In genomic region chr12:86895703-86896409, GRCm38 (mm10) we compare ENCODE assay signal across 8 mouse cellular contexts. TPM values are rescaled to one million over a fixed set of nuclear protein-coding genes. Genes with fewer than 3 reads are reported as not detected.
DNase-seq lines count a peak whose midpoint lies in the region; ATAC-seq and TF ChIP-seq lines count a peak whose summit lies in the region.

No protein-coding gene starts in this region.

- no peaks in the 10 kb centered on the region for H3K9me3 ChIP-seq in embryonic facial prominence, embryonic 14.5 days (ENCODE audit: control insufficient read depth, low read length)
- no peaks in the 10 kb centered on the region for H3K9me3 ChIP-seq in hindbrain, postnatal 0 days (ENCODE audit: low read length)
- no peaks in the 10 kb centered on the region for H3K9me3 ChIP-seq in midbrain, postnatal 0 days (ENCODE audit: low read length)

- H3K27ac ChIP-seq in layer of hippocampus, adult 2 months = peak overlapping the region; percentile 99
- peak overlapping the region; percentile 97 for H3K27ac ChIP-seq in embryonic facial prominence, embryonic 14.5 days (replicated peaks; ENCODE audit: low read depth, low read length)
- H3K27ac ChIP-seq in hindbrain, postnatal 0 days = peak overlapping the region; percentile 98
- H3K27ac ChIP-seq in midbrain, postnatal 0 days (ENCODE audit: low read depth, low read length) = peak overlapping the region; percentile 94

- 44% methylated on average over 4 of the region's 4 CpGs for WGBS in embryonic facial prominence, embryonic 14.5 days
- 34% methylated on average over 4 of the region's 4 CpGs for WGBS in hindbrain, postnatal 0 days
- 41% methylated on average over 3 of the region's 4 CpGs for WGBS in midbrain, postnatal 0 days

- no peak for DNase-seq in layer of hippocampus, adult 2 months (ENCODE audit: low spot score in 2 of 2)
- no peak for DNase-seq in layer of hippocampus, adult 18-20 months (ENCODE audit: low spot score in 2 of 2)
- no peak for DNase-seq in embryonic facial prominence, embryonic 14.5 days (ENCODE audit: low spot score)
- DNase-seq in hindbrain, postnatal 0 days (ENCODE audit: low spot score) = no peak
- no peak for DNase-seq in midbrain, postnatal 0 days (ENCODE audit: low spot score)
- DNase-seq in layer of hippocampus, adult 9-11 months = no peak
- DNase-seq in spleen, postnatal 4 days (ENCODE audit: low spot score in 2 of 2) = no peak
- DNase-seq in thymus, postnatal 14 days = no peak

- H3K9ac ChIP-seq in embryonic facial prominence, embryonic 14.5 days (ENCODE audit: low read depth, low read length) = peak overlapping the region; percentile 50; the same call in 1 of the 2 replicates
- H3K9ac ChIP-seq in hindbrain, postnatal 0 days (replicated peaks; ENCODE audit: low read length) = peak overlapping the region; percentile 51; the same call in 1 of the 2 replicates
- peak overlapping the region; percentile 48 for H3K9ac ChIP-seq in midbrain, postnatal 0 days (replicated peaks; ENCODE audit: low read length, poor library complexity, severe bottlenecking)

- no peak for TF ChIP-seq CTCF in layer of hippocampus, adult 2 months (conservative IDR thresholded peaks at IDR 0.05)
- TF ChIP-seq CTCF in hindbrain, postnatal 0 days (IDR thresholded peaks at IDR 0.05; ENCODE audit: low read depth) = no peak
- TF ChIP-seq CTCF in midbrain, postnatal 0 days (IDR thresholded peaks at IDR 0.05) = no peak

- no peaks in the 10 kb centered on the region for H3K36me3 ChIP-seq in embryonic facial prominence, embryonic 14.5 days (ENCODE audit: control insufficient read depth, insufficient read depth, low read length)
- no peaks in the 10 kb centered on the region for H3K36me3 ChIP-seq in hindbrain, postnatal 0 days (ENCODE audit: insufficient read depth, low read length)
- no peaks in the 10 kb centered on the region for H3K36me3 ChIP-seq in midbrain, postnatal 0 days (ENCODE audit: insufficient read depth, low read length)

- H3K27me3 ChIP-seq in embryonic facial prominence, embryonic 14.5 days (replicated peaks; ENCODE audit: control insufficient read depth, insufficient read depth, low read length) = no peaks in the 10 kb centered on the region
- H3K27me3 ChIP-seq in hindbrain, postnatal 0 days (ENCODE audit: insufficient read depth, low read length) = no peaks in the 10 kb centered on the region
- no peaks in the 10 kb centered on the region for H3K27me3 ChIP-seq in midbrain, postnatal 0 days (ENCODE audit: insufficient read depth, low read length)

- ATAC-seq in embryonic facial prominence, embryonic 14.5 days (ENCODE audit: low read depth) = no peak
- ATAC-seq in hindbrain, postnatal 0 days = no peak
- ATAC-seq in midbrain, postnatal 0 days (ENCODE audit: low FRiP score) = no peak

- H3K4me2 ChIP-seq in embryonic facial prominence, embryonic 14.5 days (ENCODE audit: low read depth, low read length) = peak overlapping the region; percentile 55
- H3K4me2 ChIP-seq in hindbrain, postnatal 0 days (ENCODE audit: low read depth, low read length) = peak overlapping the region; percentile 65
- peak overlapping the region; percentile 46 for H3K4me2 ChIP-seq in midbrain, postnatal 0 days (ENCODE audit: low read depth, low read length, poor library complexity, severe bottlenecking)

- H3K4me3 ChIP-seq in layer of hippocampus, adult 2 months = no peak overlapping the region
- H3K4me3 ChIP-seq in embryonic facial prominence, embryonic 14.5 days (ENCODE audit: low read depth, low read length) = peak overlapping the region; percentile 27; the same call in 1 of the 2 replicates
- H3K4me3 ChIP-seq in hindbrain, postnatal 0 days (ENCODE audit: low read length) = 0 out of 2 replicates have a peak overlapping the region, but pooled peaks have one; percentile 3
- H3K4me3 ChIP-seq in midbrain, postnatal 0 days (ENCODE audit: low read depth, low read length) = peak overlapping the region; percentile 24; the same call in 1 of the 2 replicates

- H3K4me1 ChIP-seq in embryonic facial prominence, embryonic 14.5 days (ENCODE audit: control insufficient read depth, insufficient read depth, low read length) = peaks cover 82% of the 10 kb centered on the region
- H3K4me1 ChIP-seq in hindbrain, postnatal 0 days (ENCODE audit: insufficient read depth, low read length) = peaks cover 60% of the 10 kb centered on the region
- H3K4me1 ChIP-seq in midbrain, postnatal 0 days (ENCODE audit: insufficient read depth, low read length) = peaks cover 51% of the 10 kb centered on the region

RNA-seq across cellular contexts. Expression of gene Irf2bpl, which starts 11.3 kb away (rescaled TPM):
- total RNA-seq in layer of hippocampus, adult 2 months (2021) = 10 to 100 TPM; 69.8 to 70.2 TPM
- total RNA-seq in layer of hippocampus, adult 18-20 months (2021) = 10 to 100 TPM; 76.4 to 76.9 TPM
- 33.5 and 33.8 TPM in 2 replicates for polyA plus RNA-seq in embryonic facial prominence, embryonic 14.5 days (2014; fragmentation: Nextera tagmentation; extraction: Ambion mirVana)
- total RNA-seq in hindbrain, postnatal 0 days (2014; rRNA removed) = 146 and 159 TPM in 2 replicates
- 59.4 and 66.9 TPM in 2 replicates for polyA plus RNA-seq in hindbrain, postnatal 0 days (2015; fragmentation: Nextera tagmentation; extraction: Ambion mirVana)
- 171 and 191 TPM in 2 replicates for total RNA-seq in midbrain, postnatal 0 days (2014; rRNA removed)
- 74.2 and 86.2 TPM in 2 replicates for polyA plus RNA-seq in midbrain, postnatal 0 days (2015; fragmentation: Nextera tagmentation; extraction: Ambion mirVana)

RNA-seq across cellular contexts. Expression of gene Cipc, which starts 51.0 kb away (rescaled TPM):
- 10 to 100 TPM; 73.4 to 83.6 TPM for total RNA-seq in layer of hippocampus, adult 2 months (2021)
- total RNA-seq in layer of hippocampus, adult 18-20 months (2021) = 10 to 100 TPM; 72.9 to 75.1 TPM
- polyA plus RNA-seq in embryonic facial prominence, embryonic 14.5 days (2014; fragmentation: Nextera tagmentation; extraction: Ambion mirVana) = 21.4 and 23.3 TPM in 2 replicates
- 51.1 and 55.6 TPM in 2 replicates for total RNA-seq in hindbrain, postnatal 0 days (2014; rRNA removed)
- polyA plus RNA-seq in hindbrain, postnatal 0 days (2015; fragmentation: Nextera tagmentation; extraction: Ambion mirVana) = 27.6 and 29.6 TPM in 2 replicates
- 65.7 and 77.5 TPM in 2 replicates for total RNA-seq in midbrain, postnatal 0 days (2014; rRNA removed)
- polyA plus RNA-seq in midbrain, postnatal 0 days (2015; fragmentation: Nextera tagmentation; extraction: Ambion mirVana) = 34.6 and 37.6 TPM in 2 replicates
